Mouse (Mus musculus): ENCODE measurements around the gene Wdfy2. TPM values are rescaled to one million over a fixed set of nuclear protein-coding genes. Genes with fewer than 3 reads are reported as not detected.

Wdfy2 gene
- 4.0 and 4.2 TPM in 2 replicates for polyA plus RNA-seq (2015; fragmentation: Nextera tagmentation; extraction: Ambion mirVana)

DNA sequence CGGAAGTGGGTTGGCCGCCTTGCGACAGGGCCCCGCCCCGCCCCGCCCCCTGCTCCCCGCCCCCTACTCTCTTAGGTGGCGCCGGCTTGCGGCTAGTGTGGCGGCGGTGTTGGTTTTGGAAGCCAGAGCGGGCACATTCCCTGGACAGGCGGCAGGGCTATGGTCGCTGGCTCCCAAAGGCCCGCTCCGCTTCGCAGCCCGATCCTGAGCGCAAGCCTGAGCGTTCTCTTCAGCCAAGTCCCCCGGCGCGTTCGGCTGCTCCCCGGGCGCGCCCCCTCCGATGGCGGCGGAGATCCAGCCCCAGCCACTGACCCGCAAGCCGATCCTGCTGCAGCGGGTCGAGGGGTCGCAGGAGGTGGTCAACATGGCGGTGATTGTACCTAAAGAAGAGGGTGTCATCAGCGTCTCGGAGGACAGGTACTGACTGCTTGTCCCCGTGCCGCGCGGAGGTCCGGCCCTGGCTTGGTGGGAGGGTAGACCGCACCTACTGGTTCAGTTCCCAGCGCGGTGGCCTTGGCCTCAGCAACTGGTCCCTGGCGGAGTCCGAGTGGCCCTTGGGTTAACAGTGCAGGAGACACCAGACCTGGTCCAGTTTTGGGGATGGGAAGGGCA lies at the start of gene Wdfy2:
Wdfy2 (plus strand) TSS at position 38 of the 612 bp plus-strand sequence.
- H3K4me1 ChIP-seq (replicated peaks): peaks cover 2% of the 10 kb centered on the region; the same call in 1 of the 2 replicates
- peak within 1 kb of the TSS; percentile 92 for H3K4me3 ChIP-seq (replicated peaks)
- H3K9me3 ChIP-seq: no peaks in the 10 kb centered on the region
- under 1% methylated on average over 49 of the region's 49 CpGs for WGBS
- peak within 1 kb of the TSS; percentile 77 for H3K27ac ChIP-seq
- ATAC-seq: peak; percentile 60
- peak within 1 kb of the TSS; percentile 77 for H3K4me2 ChIP-seq (replicated peaks)
- H3K9ac ChIP-seq: peak within 1 kb of the TSS; percentile 81
- no peaks in the 10 kb centered on the region for H3K36me3 ChIP-seq
- H3K27me3 ChIP-seq (replicated peaks): no peaks in the 10 kb centered on the region

DNA sequence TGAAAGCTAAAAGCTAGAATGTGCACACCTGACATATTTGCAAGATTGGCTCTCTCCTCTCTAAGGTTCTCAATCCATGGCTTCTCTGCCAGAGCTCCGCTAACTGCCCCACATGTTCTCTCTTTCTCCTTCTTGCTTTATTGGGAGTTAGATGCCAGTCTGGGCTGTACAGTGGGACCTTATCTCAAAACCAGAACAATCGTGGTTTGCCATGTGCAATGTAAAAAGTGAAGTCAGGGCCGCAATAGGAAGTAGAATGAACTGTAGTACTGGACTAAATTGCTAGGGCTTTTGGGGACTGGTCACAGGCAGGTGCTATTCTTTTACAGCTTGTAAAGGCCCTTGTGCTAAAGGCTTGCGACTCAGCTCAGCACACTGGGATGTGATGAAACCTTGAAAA lies 48.2 kb upstream of the Wdfy2 start:
- Histone ChIP-seq H3K27me3 (replicated peaks) (no peaks in the 10 kb centered on the region; the same call in 1 of the 2 replicates), H3K4me2 (replicated peaks) (no peak overlapping the region), H3K4me3 (replicated peaks) (no peak overlapping the region), H3K9ac (no peak overlapping the region), H3K27ac (no peak overlapping the region), H3K4me1 (replicated peaks) (no peaks in the 10 kb centered on the region), H3K9me3 (no peaks in the 10 kb centered on the region), H3K36me3 (no peaks in the 10 kb centered on the region)
- 74% methylated on average over 4 of the region's 4 CpGs for WGBS
- ATAC-seq: no peak

DNA sequence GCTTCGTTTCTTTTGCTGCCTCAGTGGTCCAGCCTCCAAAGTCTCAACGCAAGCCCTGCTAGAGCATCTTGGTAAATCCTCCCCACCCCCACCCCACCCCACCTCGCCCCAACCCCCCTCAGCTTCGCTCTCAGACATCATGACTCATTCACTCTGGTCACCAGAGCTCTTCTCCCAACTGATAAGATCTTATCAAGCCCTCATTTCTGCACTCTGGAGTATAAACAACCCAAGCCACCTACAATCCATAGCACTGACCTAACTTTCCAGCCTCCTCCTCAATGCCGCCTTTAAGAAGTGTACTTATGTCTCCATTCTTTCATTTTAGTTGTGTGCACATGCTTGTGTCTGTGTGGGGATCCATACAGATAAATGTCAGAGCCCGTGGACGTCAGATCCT lies 41.8 kb upstream of the Wdfy2 start:
- H3K9ac ChIP-seq: no peak overlapping the region
- H3K4me1 ChIP-seq (replicated peaks): 0 out of 2 replicates have a peak, but pooled peaks cover 3% of the 10 kb centered on the region
- H3K4me2 ChIP-seq (replicated peaks): no peak overlapping the region
- H3K4me3 ChIP-seq (replicated peaks): no peak overlapping the region
- H3K27me3 ChIP-seq (replicated peaks): no peaks in the 10 kb centered on the region
- 52% methylated on average over 7 of the region's 7 CpGs for WGBS
- no peaks in the 10 kb centered on the region for H3K36me3 ChIP-seq
- ATAC-seq: no peak
- no peaks in the 10 kb centered on the region for H3K9me3 ChIP-seq
- H3K27ac ChIP-seq: no peak overlapping the region

GRCm38 (mm10) chr14:62798608-62799101 lies 38.8 kb upstream of the Wdfy2 start:
- no peak overlapping the region for H3K4me3 ChIP-seq (replicated peaks)
- ATAC-seq: peak; percentile 70
- H3K27me3 ChIP-seq (replicated peaks): no peaks in the 10 kb centered on the region
- 5% methylated on average over 4 of the region's 4 CpGs for WGBS
- no peaks in the 10 kb centered on the region for H3K9me3 ChIP-seq
- no peaks in the 10 kb centered on the region for H3K36me3 ChIP-seq
- peak overlapping the region; percentile 48 for H3K4me2 ChIP-seq (replicated peaks)
- H3K9ac ChIP-seq: no peak overlapping the region
- H3K27ac ChIP-seq: no peak overlapping the region
- 0 out of 2 replicates have a peak, but pooled peaks cover 3% of the 10 kb centered on the region for H3K4me1 ChIP-seq (replicated peaks)

DNA sequence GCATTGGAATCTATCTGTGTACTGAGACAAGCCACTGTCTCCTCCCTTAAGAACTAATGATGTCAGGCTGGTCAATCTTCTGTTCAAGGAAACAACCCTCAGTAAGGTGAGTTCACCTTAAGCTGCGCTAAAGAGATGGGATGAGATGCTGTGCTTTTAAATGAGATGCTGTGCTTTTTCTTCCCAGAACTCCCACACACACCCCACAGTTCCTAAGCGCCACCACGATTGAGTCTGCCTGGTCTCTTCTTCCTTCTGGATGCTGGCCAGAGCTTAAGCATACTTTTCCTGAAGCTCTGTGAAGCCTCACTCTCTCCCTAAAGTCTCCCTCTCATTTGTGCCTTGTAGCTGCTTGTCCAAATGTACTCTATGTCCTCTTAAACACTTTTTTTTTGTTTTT lies 36.7 kb upstream of the Wdfy2 start:
- Histone ChIP-seq H3K27me3 (replicated peaks) (no peaks in the 10 kb centered on the region), H3K4me1 (replicated peaks) (0 out of 2 replicates have a peak, but pooled peaks cover 3% of the 10 kb centered on the region), H3K27ac (no peak overlapping the region), H3K4me3 (replicated peaks) (no peak overlapping the region), H3K4me2 (replicated peaks) (no peak overlapping the region), H3K9ac (no peak overlapping the region), H3K36me3 (no peaks in the 10 kb centered on the region), H3K9me3 (no peaks in the 10 kb centered on the region)
- 68% methylated on average over 3 of the region's 3 CpGs for WGBS
- ATAC-seq: no peak

- no peak overlapping the region for H3K27ac ChIP-seq
- no peak for ATAC-seq
- H3K27me3 ChIP-seq (replicated peaks): no peaks in the 10 kb centered on the region
- 0 out of 2 replicates have a peak, but pooled peaks cover 3% of the 10 kb centered on the region for H3K4me1 ChIP-seq (replicated peaks)
- no peaks in the 10 kb centered on the region for H3K9me3 ChIP-seq
- 69% methylated on average over 5 of the region's 5 CpGs for WGBS
- H3K36me3 ChIP-seq: no peaks in the 10 kb centered on the region
- no peak overlapping the region for H3K4me2 ChIP-seq (replicated peaks)
- H3K9ac ChIP-seq: no peak overlapping the region
- no peak overlapping the region for H3K4me3 ChIP-seq (replicated peaks)
These were observed 34.3 kb upstream of the Wdfy2 start for GRCm38 (mm10) chr14:62803204-62803603.

DNA sequence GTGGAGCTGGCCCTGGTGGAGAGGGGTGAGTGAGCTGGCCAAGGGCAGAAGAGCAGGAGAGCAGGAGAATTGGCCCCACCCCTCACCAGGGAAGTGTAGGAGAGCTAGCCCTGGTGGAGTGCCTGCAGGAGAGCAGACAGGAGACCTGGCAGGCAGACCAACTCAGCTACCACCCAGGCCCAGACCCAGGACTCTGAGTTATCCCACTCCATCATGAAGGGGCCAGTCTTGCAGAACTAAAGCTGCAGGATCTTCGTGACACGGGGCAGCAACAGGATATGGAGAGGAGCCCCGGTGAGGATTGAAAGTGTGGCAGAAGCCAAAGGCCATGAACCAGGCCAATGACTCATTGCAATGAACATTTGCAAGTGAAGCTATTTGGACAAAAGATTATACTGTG lies 30.6 kb upstream of the Wdfy2 start:
- Histone ChIP-seq H3K9me3 (no peaks in the 10 kb centered on the region), H3K27ac (no peak overlapping the region), H3K27me3 (replicated peaks) (no peaks in the 10 kb centered on the region), H3K4me2 (replicated peaks) (no peak overlapping the region), H3K36me3 (no peaks in the 10 kb centered on the region), H3K4me3 (replicated peaks) (no peak overlapping the region), H3K4me1 (replicated peaks) (no peaks in the 10 kb centered on the region), H3K9ac (no peak overlapping the region)
- no peak for ATAC-seq
- 45% methylated on average over 3 of the region's 3 CpGs for WGBS

- no peak overlapping the region for H3K9ac ChIP-seq
- ATAC-seq: no peak
- no peaks in the 10 kb centered on the region for H3K27me3 ChIP-seq (replicated peaks)
- H3K4me1 ChIP-seq (replicated peaks): no peaks in the 10 kb centered on the region
- no peaks in the 10 kb centered on the region for H3K36me3 ChIP-seq
- no peak overlapping the region for H3K4me2 ChIP-seq (replicated peaks)
- no peak overlapping the region for H3K4me3 ChIP-seq (replicated peaks)
- no peaks in the 10 kb centered on the region for H3K9me3 ChIP-seq
- 50% methylated on average over 7 of the region's 7 CpGs for WGBS
- H3K27ac ChIP-seq: no peak overlapping the region
These were observed 28.6 kb upstream of the Wdfy2 start for GRCm38 (mm10) chr14:62808661-62809523.

DNA sequence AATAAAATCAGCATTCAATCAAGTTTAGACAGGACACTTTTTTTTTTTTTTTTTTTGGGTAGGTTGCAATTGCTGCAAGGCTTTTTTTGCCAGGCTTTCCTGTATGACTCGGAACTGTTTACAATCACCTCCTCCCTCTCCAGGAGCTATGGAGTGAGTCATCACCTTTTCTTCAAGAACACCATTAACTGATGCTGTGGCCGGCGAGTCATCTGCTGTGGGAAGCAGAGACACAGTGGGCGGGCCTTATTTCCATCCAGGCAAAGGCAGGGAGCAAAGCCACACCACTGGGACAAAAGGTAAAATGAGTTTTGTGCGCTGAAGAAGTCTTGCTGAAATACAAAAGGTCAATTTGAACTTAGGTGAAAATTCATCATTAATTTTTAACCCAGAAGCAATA lies 24.7 kb upstream of the Wdfy2 start:
- 27% methylated on average over 5 of the region's 5 CpGs for WGBS
- Histone ChIP-seq H3K9ac (no peak overlapping the region), H3K4me1 (replicated peaks) (no peaks in the 10 kb centered on the region), H3K27me3 (replicated peaks) (no peaks in the 10 kb centered on the region), H3K9me3 (no peaks in the 10 kb centered on the region), H3K36me3 (no peaks in the 10 kb centered on the region), H3K4me2 (replicated peaks) (peak overlapping the region; percentile 31; the same call in 1 of the 2 replicates), H3K27ac (no peak overlapping the region), H3K4me3 (replicated peaks) (no peak overlapping the region)
- ATAC-seq: peak; percentile 80

- ATAC-seq: peak; percentile 92
- WGBS: 41% methylated on average over 6 of the region's 6 CpGs
- Histone ChIP-seq H3K36me3 (no peaks in the 10 kb centered on the region), H3K4me1 (replicated peaks) (no peaks in the 10 kb centered on the region), H3K27me3 (replicated peaks) (no peaks in the 10 kb centered on the region), H3K27ac (no peak overlapping the region), H3K9ac (no peak overlapping the region), H3K9me3 (no peaks in the 10 kb centered on the region), H3K4me3 (replicated peaks) (no peak overlapping the region), H3K4me2 (replicated peaks) (no peak overlapping the region)
These were observed 22.9 kb upstream of the Wdfy2 start for GRCm38 (mm10) chr14:62814567-62814966.

DNA sequence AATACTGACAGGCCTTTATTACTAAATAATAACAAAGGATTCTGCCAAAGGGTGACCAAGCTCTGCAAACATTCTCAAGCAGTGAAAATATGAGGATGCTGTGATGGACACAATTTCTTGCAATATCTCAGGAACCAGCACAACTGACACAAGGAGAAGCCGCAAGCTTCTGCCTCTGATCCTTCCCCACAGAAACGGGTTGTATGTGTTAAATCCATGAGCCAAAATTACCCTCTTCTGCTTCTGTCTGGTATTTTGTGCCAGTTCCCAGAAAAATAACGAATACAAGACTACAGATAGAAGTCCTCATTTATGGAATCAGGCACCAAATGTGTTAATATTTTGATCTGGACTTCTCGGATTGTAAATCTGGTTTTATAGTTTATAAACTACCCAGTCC lies 20.7 kb upstream of the Wdfy2 start:
- 80% methylated on average over 4 of the region's 4 CpGs for WGBS
- no peaks in the 10 kb centered on the region for H3K4me1 ChIP-seq (replicated peaks)

DNA sequence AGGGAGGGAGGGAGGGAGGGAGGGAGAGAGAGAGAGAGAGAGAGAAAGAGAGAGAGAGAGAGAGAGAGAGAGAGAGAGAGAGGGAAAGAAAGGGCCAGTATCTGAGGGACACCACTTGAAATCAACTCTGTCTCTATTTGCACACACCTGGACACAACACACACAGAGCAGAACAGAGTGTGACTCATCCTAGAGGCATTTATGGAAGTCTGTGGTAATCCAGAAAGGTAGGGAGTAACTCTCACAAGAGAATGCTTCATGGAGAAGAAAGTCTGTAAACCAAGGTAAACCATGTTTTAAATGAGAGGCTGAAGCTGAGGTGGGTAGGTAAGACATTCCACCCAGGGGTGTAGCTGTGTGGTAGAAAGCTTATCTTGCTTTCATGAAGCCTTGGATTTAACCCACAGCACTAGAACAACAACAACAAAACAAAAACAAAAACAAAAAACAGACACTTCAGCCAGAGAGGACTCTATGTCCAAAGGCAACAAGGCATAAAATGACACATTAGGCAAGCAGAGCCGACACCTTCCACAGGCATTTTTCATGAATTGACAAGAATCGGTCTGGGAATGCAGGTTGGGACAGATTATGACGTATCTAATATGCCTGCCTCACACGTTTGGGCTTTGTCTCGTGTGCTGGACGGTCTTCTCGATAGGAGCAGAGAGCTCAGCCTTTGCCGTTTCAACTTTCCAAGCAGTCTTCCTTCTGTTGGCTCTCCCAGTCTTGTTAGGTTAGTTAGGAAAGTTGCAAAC lies 11.7 kb upstream of the Wdfy2 start:
- Histone ChIP-seq H3K4me3 (replicated peaks) (no peak overlapping the region), H3K27ac (no peak overlapping the region), H3K36me3 (no peaks in the 10 kb centered on the region), H3K27me3 (replicated peaks) (no peaks in the 10 kb centered on the region), H3K9ac (no peak overlapping the region), H3K4me2 (replicated peaks) (no peak overlapping the region), H3K4me1 (replicated peaks) (no peaks in the 10 kb centered on the region), H3K9me3 (no peaks in the 10 kb centered on the region)
- WGBS: 78% methylated on average over 8 of the region's 8 CpGs
- ATAC-seq: peak; percentile 86

More for the DNA sequence above, 20.7 kb upstream of the Wdfy2 start:
- H3K4me2 ChIP-seq (replicated peaks): no peak overlapping the region
- no peaks in the 10 kb centered on the region for H3K36me3 ChIP-seq
- no peaks in the 10 kb centered on the region for H3K9me3 ChIP-seq
- no peaks in the 10 kb centered on the region for H3K27me3 ChIP-seq (replicated peaks)
- no peak overlapping the region for H3K27ac ChIP-seq
- no peak overlapping the region for H3K4me3 ChIP-seq (replicated peaks)
- no peak for ATAC-seq
- H3K9ac ChIP-seq: no peak overlapping the region
